Mouse (Mus musculus): ENCODE measurements around the gene Heca.

DNA sequence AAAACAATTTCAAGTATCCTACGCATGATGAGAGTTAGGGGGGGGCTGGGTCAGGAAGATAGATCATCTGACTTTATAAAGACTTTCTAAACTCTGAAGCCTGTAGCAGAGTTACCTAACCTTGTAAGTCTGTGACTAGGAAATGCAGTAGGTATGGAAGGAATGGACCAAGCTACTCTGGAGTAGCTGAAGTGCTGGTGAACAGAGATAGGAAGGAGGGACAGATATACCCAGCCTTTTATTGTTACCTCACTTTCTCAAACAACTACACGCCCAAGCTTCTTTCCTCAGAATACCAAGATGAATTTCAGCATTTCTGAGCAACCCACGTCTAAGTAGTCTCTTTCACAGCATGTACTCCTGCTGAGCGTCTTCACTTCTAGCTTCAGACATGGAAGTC lies 26.5 kb downstream of the Heca start:
- TF ChIP-seq CTCF (conservative IDR thresholded peaks at IDR 0.05 in 1 of 2, IDR thresholded peaks at IDR 0.05 in 1 of 2; ENCODE audit: low read depth in 2 of 2, low read length in 2 of 2) (no peak), TBP (conservative IDR thresholded peaks at IDR 0.05; ENCODE audit: low read depth, low read length) (no peak), EP300 (IDR thresholded peaks at IDR 0.05; ENCODE audit: low read length) (no peak), CHD2 (IDR thresholded peaks at IDR 0.05; ENCODE audit: low read length) (no peak), GABPA (IDR thresholded peaks at IDR 0.05; ENCODE audit: insufficient replicate concordance, low read depth, low read length) (no peak), POLR2A (IDR thresholded peaks at IDR 0.05; ENCODE audit: low read depth, low read length) (no peak), MAX (IDR thresholded peaks at IDR 0.05; ENCODE audit: low read length) (no peak), MEF2A (IDR thresholded peaks at IDR 0.05; ENCODE audit: borderline replicate concordance, low read depth, low read length) (no peak), MAFK (IDR thresholded peaks at IDR 0.05; ENCODE audit: insufficient replicate concordance, low read length) (no peak), RAD21 (IDR thresholded peaks at IDR 0.05; ENCODE audit: low read depth, low read length) (no peak), ZNF384 (IDR thresholded peaks at IDR 0.05; ENCODE audit: low read depth, low read length) (no peak)
